Mouse (Mus musculus) liver, embryonic 14.5 days (tissue): Measurements from ENCODE around the gene 1700012B07Rik.

Experiments used
- CTCF ChIP-seq: IDR thresholded peaks from 2 replicates; pipeline ENCODE4 v1.5.1; 2016; ENCODE audit warnings: antibody characterized with exemption, low read depth, control low read depth
- EP300 ChIP-seq: IDR thresholded peaks from 2 replicates; pipeline ENCODE4 v1.6.1; 2016; ENCODE audit warnings: antibody characterized with exemption, low read depth

DNA sequence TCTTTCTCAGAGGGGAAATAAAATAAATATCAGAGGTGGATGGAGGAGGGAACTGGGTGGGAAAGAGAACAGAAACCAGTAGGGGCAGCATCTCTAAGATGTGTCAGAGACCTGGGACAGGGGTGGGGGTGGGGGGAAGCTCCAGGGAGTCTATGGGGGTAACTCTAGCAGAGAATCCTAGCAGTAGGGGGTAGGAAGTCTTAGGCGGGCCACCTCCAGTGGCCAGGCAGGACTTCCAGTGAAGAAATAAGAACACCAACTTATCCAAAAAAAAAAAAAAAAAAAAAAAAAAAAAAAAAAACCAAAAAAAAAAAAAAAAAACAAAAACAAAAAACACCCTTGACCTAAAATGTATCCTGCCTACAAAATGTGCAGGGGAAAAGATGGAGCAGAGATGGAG, 26.3 kb downstream of the 1700012B07Rik start:
- TF ChIP-seq CTCF (no peak), EP300 (no peak)
